Mouse (Mus musculus): Measurements from ENCODE around the gene Heatr1.
A peak's percentile ranks its signal among the peaks of the same experiment; 100 is the strongest.

Heatr1 gene

GRCm38 (mm10) chr13:12394609-12395505 lies at the start of gene Heatr1:
TSS of gene Heatr1 (plus strand) at chr13:12395027.
- peak; percentile 93 to 98 for DNase-seq

GRCm38 (mm10) chr13:12346837-12347236 lies 48.0 kb upstream of the Heatr1 start:
- DNase-seq = no peak

GRCm38 (mm10) chr13:12349197-12349824 lies 45.5 kb upstream of the Heatr1 start:
- peak in 1 of 2 experiments; percentile 9 for DNase-seq

- no peak for DNase-seq
These were observed 38.6 kb upstream of the Heatr1 start for GRCm38 (mm10) chr13:12356184-12356583.

GRCm38 (mm10) chr13:12357554-12357953 lies 37.3 kb upstream of the Heatr1 start:
- no peak for DNase-seq

- DNase-seq = no peak
These were observed 33.3 kb upstream of the Heatr1 start for GRCm38 (mm10) chr13:12361486-12361885.

- DNase-seq = no peak
These were observed 25.7 kb upstream of the Heatr1 start for GRCm38 (mm10) chr13:12369041-12369621.

- no peak for DNase-seq
These were observed 24.9 kb upstream of the Heatr1 start for GRCm38 (mm10) chr13:12369930-12370329.

GRCm38 (mm10) chr13:12372755-12373154 lies 22.1 kb upstream of the Heatr1 start:
- DNase-seq = no peak

GRCm38 (mm10) chr13:12376778-12377177 lies 18.0 kb upstream of the Heatr1 start:
- no peak for DNase-seq

GRCm38 (mm10) chr13:12384796-12385195 lies 10.0 kb upstream of the Heatr1 start:
- DNase-seq = no peak

- DNase-seq = no peak
These were observed 8.5 kb upstream of the Heatr1 start for GRCm38 (mm10) chr13:12386286-12386685.

GRCm38 (mm10) chr13:12395571-12395970 lies 744 bp downstream of the Heatr1 start:
- no peak for DNase-seq

GRCm38 (mm10) chr13:12408343-12409066 lies 13.7 kb downstream of the Heatr1 start:
- DNase-seq = no peak

- DNase-seq = no peak
These were observed 17.2 kb downstream of the Heatr1 start for GRCm38 (mm10) chr13:12412016-12412415.

GRCm38 (mm10) chr13:12420596-12420995 lies 25.8 kb downstream of the Heatr1 start:
- no peak for DNase-seq

GRCm38 (mm10) chr13:12428556-12428955 lies 33.7 kb downstream of the Heatr1 start:
- no peak for DNase-seq

GRCm38 (mm10) chr13:12433843-12434242 lies 39.0 kb downstream of the Heatr1 start:
- DNase-seq = no peak

- no peak for DNase-seq
These were observed 44.8 kb downstream of the Heatr1 start for GRCm38 (mm10) chr13:12439586-12439985.

GRCm38 (mm10) chr13:12440813-12441212 lies 46.0 kb downstream of the Heatr1 start:
- DNase-seq = no peak

GRCm38 (mm10) chr13:12442008-12442587 lies 47.3 kb downstream of the Heatr1 start:
- DNase-seq = no peak

GRCm38 (mm10) chr13:12453150-12453549 lies 58.3 kb downstream of the Heatr1 start:
- DNase-seq = no peak

Measured in thymus, adult 18-20 months (tissue).